Mouse (Mus musculus) bone marrow, adult 2 months (tissue): ENCODE results near the gene Cog1.

Experiments
- CTCF ChIP-seq: fragments of 200-500 bp; IDR thresholded peaks from 2 replicates; pipeline ENCODE4 v1.5.1; 2011; ENCODE audit warnings: low read length, control low read depth; ENCODE audit not compliant: control insufficient read depth, insufficient read depth
- POLR2A ChIP-seq: fragments of 200-500 bp; IDR thresholded peaks from 2 replicates; pipeline ENCODE4 v1.6.1; 2011; ENCODE audit warnings: low read depth, mild to moderate bottlenecking, control low read depth, low read length, borderline replicate concordance; ENCODE audit not compliant: control insufficient read depth

GRCm38 (mm10) chr11:113630642-113631041 is 18.3 kb upstream of the Cog1 start:
- TF ChIP-seq CTCF (no peak), POLR2A (no peak)
